Mouse (Mus musculus): ENCODE data around the gene BC067074. TPM values are rescaled to one million over a fixed set of nuclear protein-coding genes. Genes with fewer than 3 reads are reported as not detected.
"Not testable (repeated sequence)": the region's sequence is repeated elsewhere in the genome, so short reads cannot be mapped to it uniquely, and the experiment has no call there.

BC067074 gene
- polyA plus RNA-seq, 1 experiment from 2014 or later: 3.5 TPM

DNA sequence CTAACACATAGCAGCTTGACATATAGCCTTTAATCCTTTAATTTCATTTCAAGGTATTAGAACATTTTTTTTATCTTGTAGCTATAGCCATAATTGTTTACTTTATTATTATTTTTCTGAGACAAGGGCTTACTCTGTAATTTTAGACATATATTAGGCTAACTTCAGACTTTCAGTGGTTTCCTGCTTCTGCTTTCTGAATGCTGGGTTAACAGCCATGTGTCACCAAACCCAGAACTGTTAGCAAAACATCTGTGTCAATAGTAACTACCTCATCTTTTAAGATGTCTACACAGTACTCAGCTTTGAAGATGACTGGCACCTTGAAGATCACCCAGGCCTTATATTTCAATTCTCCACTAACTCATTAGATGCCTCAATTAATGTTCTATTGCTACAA lies 89.8 kb downstream of the BC067074 start:
- H3K9me3 ChIP-seq; H3K27ac ChIP-seq; H3K36me3 ChIP-seq; H3K9ac ChIP-seq; H3K4me1 ChIP-seq; ATAC-seq (ENCODE audit: insufficient read depth, low FRiP score, low read depth); H3K4me2 ChIP-seq; H3K4me3 ChIP-seq (replicated peaks); H3K27me3 ChIP-seq (replicated peaks): not testable (repeated sequence)

DNA sequence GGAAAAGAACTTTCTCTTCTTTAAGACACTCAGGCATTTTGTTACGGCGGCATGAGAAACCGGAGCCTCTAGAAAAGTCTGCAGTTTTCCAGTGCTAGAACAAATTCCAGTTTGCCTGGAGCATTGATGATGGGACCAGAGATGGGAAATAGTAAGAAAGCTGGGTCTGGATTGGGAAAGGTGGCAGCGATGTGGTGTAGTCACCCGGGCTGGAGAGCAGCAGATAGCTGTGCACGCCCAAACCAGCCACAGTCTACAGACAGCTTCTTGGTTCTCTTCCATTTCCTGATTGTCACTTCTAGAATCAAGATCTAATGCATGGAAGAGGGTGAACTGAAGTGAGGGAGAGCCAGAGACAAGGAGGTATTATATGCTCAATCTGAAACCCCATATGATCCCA lies 100.4 kb downstream of the BC067074 start:
- 94% methylated on average over 6 of the region's 6 CpGs for WGBS
- Histone ChIP-seq H3K4me2 (no peak overlapping the region), H3K27me3 (replicated peaks) (no peaks in the 10 kb centered on the region), H3K4me3 (replicated peaks) (no peak overlapping the region), H3K9me3 (no peaks in the 10 kb centered on the region), H3K27ac (no peak overlapping the region), H3K4me1 (no peaks in the 10 kb centered on the region), H3K36me3 (no peaks in the 10 kb centered on the region), H3K9ac (no peak overlapping the region)
- no peak for ATAC-seq (ENCODE audit: insufficient read depth, low FRiP score, low read depth)

DNA sequence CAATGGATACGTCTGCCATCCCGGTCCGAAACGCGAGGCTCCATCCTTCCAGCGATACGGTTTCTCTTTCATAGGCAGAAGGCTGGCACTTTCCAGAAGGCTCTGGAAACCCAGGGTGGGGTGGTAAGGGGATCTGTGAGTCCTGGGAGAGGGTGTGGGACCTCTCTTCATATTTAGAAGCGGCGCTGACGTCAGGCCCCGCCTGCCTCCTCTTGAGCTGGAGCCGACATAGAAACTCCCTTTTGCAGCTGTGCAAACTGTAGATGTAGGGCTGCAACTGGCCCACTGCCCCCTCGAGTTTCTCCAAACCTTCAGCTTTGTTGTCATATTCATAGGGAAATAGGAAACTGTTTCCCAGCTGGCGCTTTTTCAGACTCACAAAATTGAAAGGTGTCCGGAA lies 101.6 kb downstream of the BC067074 start:
- Histone ChIP-seq H3K9ac (no peak overlapping the region), H3K36me3 (no peaks in the 10 kb centered on the region), H3K4me2 (no peak overlapping the region; the same call in 1 of the 2 replicates), H3K27me3 (replicated peaks) (no peaks in the 10 kb centered on the region), H3K4me3 (replicated peaks) (no peak overlapping the region), H3K9me3 (no peaks in the 10 kb centered on the region), H3K4me1 (no peaks in the 10 kb centered on the region), H3K27ac (no peak overlapping the region)
- no peak for ATAC-seq (ENCODE audit: insufficient read depth, low FRiP score, low read depth)
- WGBS: 73% methylated on average over 15 of the region's 15 CpGs

DNA sequence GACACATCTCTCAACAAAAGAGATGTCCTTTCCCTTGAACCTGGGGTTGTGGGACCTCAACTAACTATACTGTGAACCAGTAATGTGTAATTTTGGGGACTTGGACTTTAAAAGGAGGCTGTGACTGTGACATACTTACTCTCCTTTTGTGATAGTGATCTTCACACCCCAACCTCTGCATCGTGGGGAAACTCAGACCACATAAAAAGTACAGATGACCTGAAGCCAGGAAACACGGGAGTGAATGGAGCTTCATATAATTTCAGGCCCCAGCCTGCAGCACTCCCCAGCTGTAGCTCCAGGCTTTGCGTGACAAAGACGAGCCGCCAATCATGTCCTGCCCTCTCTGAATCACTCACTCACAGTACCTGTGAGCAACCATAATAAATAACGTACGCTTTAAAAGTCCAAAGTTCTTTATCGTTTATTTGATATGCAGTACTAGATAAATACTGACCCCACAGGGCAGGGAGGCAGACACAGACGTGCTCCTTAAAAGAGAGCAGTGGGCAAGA lies 104.1 kb downstream of the BC067074 start:
- Histone ChIP-seq H3K4me3 (replicated peaks) (no peak overlapping the region), H3K27me3 (replicated peaks) (no peaks in the 10 kb centered on the region), H3K9ac (no peak overlapping the region), H3K9me3 (no peaks in the 10 kb centered on the region), H3K4me1 (no peaks in the 10 kb centered on the region), H3K27ac (no peak overlapping the region), H3K4me2 (no peak overlapping the region), H3K36me3 (no peaks in the 10 kb centered on the region)
- ATAC-seq (ENCODE audit: insufficient read depth, low FRiP score, low read depth): no peak
- 65% methylated on average over 9 of the region's 9 CpGs for WGBS

DNA sequence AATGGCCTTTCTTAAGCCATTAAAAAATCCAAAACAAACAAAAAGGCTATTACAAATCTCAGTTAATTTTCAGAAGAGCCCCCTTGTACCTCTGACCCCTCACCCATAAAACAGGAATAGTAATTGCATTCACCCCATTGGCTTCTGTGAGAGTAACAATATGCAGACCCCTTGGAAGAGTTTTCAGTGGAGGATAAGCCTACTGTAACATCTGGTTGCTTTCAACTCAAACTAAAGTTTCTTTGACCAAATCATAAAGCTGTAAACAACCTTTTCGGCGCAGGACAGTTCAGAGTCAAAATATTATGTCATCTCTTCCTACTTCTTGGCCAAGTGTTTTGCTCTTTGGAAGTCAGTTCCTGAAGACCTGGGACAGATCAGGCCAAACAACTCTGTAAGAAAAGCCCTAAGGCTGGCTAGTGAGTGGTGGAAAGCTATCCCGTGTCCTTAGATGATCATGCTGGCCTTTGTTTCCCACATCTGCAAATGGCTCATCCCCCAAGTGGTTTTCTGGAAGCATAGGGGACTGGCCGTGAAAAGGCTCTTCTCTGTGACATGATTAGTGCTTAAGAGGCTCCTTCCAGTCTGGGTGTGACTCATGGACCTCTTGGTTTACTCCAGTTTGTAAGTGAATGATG lies 108.5 kb downstream of the BC067074 start:
- no peaks in the 10 kb centered on the region for H3K27me3 ChIP-seq (replicated peaks)
- no peak overlapping the region for H3K9ac ChIP-seq
- H3K4me3 ChIP-seq (replicated peaks): no peak overlapping the region
- H3K4me2 ChIP-seq: no peak overlapping the region
- H3K9me3 ChIP-seq: no peaks in the 10 kb centered on the region
- H3K27ac ChIP-seq: no peak overlapping the region
- H3K36me3 ChIP-seq: no peaks in the 10 kb centered on the region
- no peak for ATAC-seq (ENCODE audit: insufficient read depth, low FRiP score, low read depth)
- peaks cover 6% of the 10 kb centered on the region; the same call in 1 of the 2 replicates for H3K4me1 ChIP-seq
- WGBS: 51% methylated on average over 4 of the region's 4 CpGs

DNA sequence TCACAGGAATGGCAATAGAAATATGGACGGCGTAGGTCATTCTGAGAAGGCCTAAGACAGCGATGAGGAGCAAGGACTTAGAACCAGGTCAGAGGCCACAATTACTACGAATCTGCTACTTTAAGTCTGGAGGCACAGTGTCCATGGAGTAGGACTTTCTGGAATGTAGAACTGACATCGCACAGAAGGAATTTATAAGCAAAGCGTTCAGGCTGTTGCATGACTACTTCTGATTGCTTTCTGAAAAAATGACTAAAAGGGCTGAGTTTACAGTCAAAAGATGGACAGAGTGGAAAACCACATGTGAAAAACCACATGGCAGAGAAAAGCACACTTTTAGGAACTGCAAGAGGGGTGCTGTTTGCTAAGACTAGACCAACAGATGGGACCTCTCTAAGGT lies 110.7 kb downstream of the BC067074 start:
- no peak overlapping the region for H3K4me3 ChIP-seq (replicated peaks)
- no peaks in the 10 kb centered on the region for H3K27me3 ChIP-seq (replicated peaks)
- no peaks in the 10 kb centered on the region for H3K36me3 ChIP-seq
- WGBS: 68% methylated on average over 6 of the region's 6 CpGs
- peaks cover 6% of the 10 kb centered on the region; the same call in 1 of the 2 replicates for H3K4me1 ChIP-seq
- H3K9me3 ChIP-seq: no peaks in the 10 kb centered on the region
- H3K9ac ChIP-seq: no peak overlapping the region
- H3K4me2 ChIP-seq: no peak overlapping the region
- no peak overlapping the region for H3K27ac ChIP-seq
- ATAC-seq (ENCODE audit: insufficient read depth, low FRiP score, low read depth): no peak; the same call in 1 of the 2 replicates

DNA sequence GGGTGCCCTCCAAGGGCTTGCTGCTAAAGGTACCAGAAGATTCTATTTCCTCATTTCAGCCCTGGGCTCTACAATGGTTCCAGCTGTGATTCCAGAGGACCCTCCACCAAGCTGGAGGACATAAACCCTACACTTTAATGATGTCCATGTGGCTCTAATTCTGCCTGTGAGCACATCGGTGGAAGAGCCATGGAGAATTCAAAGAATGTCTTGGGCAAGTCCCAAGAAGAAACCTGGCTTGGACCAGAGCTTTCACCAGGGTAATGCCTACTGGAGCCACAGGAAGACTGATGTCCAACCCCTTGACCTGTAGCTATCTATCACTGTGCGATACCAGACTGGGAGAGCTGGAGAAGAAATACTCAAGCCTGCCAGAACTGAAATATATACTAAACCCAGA lies 111.2 kb downstream of the BC067074 start:
- Histone ChIP-seq H3K27ac (no peak overlapping the region), H3K4me1 (peaks cover 6% of the 10 kb centered on the region; the same call in 1 of the 2 replicates), H3K4me2 (no peak overlapping the region), H3K4me3 (replicated peaks) (no peak overlapping the region), H3K36me3 (no peaks in the 10 kb centered on the region), H3K27me3 (replicated peaks) (no peaks in the 10 kb centered on the region), H3K9ac (no peak overlapping the region), H3K9me3 (no peaks in the 10 kb centered on the region)
- ATAC-seq (ENCODE audit: insufficient read depth, low FRiP score, low read depth): no peak
- 62% methylated on average over 2 of the region's 2 CpGs for WGBS

DNA sequence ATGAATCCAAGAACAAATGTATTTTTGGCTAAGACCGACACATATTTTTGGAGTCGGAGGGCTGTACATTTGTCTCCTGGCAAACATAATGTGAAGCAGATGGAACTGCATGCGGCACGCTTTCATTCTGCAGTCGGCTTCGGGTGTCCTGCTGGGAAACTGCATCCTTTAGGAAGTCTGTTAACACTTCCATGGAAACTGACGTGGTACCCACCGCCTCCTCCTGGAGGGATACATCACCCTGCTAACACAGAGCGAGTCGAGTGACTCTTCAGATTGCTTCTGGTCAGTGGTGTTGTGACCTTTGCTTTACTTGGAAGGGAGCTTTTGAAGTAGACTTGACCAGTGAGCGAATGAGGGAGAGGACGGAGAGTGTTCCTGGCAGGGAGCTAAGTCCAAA lies 117.0 kb downstream of the BC067074 start:
- H3K4me3 ChIP-seq (replicated peaks): no peak overlapping the region
- H3K27me3 ChIP-seq (replicated peaks): no peaks in the 10 kb centered on the region
- no peak for ATAC-seq (ENCODE audit: insufficient read depth, low FRiP score, low read depth)
- H3K4me2 ChIP-seq: no peak overlapping the region
- no peaks in the 10 kb centered on the region for H3K4me1 ChIP-seq
- no peaks in the 10 kb centered on the region for H3K36me3 ChIP-seq
- no peak overlapping the region for H3K9ac ChIP-seq
- no peaks in the 10 kb centered on the region for H3K9me3 ChIP-seq
- H3K27ac ChIP-seq: no peak overlapping the region
- 61% methylated on average over 12 of the region's 12 CpGs for WGBS

DNA sequence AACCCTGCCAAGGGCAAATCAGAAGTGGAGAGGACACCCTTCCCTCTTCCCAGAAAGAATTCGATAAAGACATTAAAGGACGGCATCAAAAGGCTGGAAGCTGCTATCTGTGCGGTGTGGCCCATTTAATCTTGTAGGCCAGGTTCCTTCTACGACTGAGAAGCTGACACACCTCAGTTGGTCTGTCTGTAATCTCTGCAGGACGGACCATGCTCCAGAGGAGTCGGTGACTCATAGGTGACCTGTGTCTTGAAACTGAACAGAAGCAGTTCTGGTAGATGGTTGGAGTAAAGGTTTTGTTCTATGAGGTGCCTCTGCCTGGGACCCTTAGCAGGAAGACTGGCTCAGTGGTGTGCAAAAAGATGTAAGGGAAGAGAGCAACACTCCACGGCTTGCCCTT lies 122.6 kb downstream of the BC067074 start:
- ATAC-seq (ENCODE audit: insufficient read depth, low FRiP score, low read depth): no peak

DNA sequence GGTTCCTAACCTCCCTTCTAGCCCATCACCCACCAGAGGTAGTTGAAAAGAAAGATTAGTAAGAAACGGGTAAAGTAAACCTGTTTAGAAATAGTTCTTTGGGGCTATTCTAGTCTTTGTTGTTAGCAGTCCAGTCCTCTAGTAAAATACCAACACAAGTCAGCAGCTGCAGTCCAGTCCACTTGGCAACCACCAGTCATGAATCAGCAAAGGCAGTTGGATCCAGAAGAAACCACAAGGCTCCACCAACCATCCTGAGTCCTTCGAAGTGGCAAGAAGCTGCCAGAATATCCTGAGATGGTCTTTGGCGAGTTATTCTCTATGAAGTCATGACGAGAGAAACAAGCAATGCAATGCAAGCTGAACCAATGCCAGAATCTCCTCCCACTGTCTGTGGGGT lies 124.0 kb downstream of the BC067074 start:
- no peak overlapping the region for H3K4me2 ChIP-seq
- no peaks in the 10 kb centered on the region for H3K27me3 ChIP-seq (replicated peaks)
- H3K9me3 ChIP-seq: no peaks in the 10 kb centered on the region; the same call in 1 of the 2 replicates
- no peak overlapping the region for H3K4me3 ChIP-seq (replicated peaks)
- ATAC-seq (ENCODE audit: insufficient read depth, low FRiP score, low read depth): no peak
- no peak overlapping the region for H3K9ac ChIP-seq
- H3K36me3 ChIP-seq: no peaks in the 10 kb centered on the region
- H3K4me1 ChIP-seq: peaks cover 7% of the 10 kb centered on the region
- no peak overlapping the region for H3K27ac ChIP-seq
- 92% methylated on average over 4 of the region's 4 CpGs for WGBS

More for the DNA sequence above, 122.6 kb downstream of the BC067074 start:
- H3K36me3 ChIP-seq: no peaks in the 10 kb centered on the region
- 76% methylated on average over 7 of the region's 7 CpGs for WGBS
- H3K9me3 ChIP-seq: no peaks in the 10 kb centered on the region; the same call in 1 of the 2 replicates
- H3K27ac ChIP-seq: no peak overlapping the region
- H3K9ac ChIP-seq: no peak overlapping the region
- no peak overlapping the region for H3K4me2 ChIP-seq
- H3K4me1 ChIP-seq: peaks cover 7% of the 10 kb centered on the region
- H3K27me3 ChIP-seq (replicated peaks): no peaks in the 10 kb centered on the region
- no peak overlapping the region for H3K4me3 ChIP-seq (replicated peaks)

DNA sequence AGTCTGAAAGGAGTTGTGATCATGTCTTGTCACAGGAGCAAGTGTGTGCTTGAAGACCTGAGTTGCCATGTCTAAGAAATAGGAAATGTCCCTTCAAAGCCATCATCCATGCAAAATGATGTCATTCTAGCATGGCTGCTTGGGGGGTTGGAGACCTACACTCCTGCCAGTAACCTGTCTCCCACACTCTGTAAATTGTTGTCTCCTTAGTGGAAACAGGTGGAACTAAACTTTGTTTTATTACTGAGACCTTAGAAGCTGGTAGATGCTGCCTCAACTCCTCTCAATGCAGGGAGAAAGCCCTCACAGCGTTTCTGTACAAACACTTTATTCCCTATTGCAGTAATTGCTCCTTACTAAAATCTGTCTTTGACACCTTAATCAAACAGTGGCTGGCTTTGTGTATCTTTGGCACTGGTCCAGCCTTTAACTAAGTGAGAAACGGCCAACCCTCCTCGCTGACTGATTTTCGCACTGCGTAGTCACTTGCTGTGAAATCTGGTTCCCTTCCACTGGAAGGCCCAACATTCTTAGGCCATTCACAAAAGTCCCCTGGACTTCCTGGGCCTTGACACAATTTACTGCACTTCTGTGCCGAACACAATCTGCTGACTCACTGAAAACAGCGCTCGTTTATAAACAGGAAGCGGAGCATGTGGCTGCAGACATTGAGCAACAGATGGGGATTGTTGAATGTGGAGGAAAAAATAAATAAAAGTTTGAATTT lies 125.0 kb downstream of the BC067074 start:
- ATAC-seq (ENCODE audit: insufficient read depth, low FRiP score, low read depth): peak; percentile 61; the same call in 1 of the 2 replicates

DNA sequence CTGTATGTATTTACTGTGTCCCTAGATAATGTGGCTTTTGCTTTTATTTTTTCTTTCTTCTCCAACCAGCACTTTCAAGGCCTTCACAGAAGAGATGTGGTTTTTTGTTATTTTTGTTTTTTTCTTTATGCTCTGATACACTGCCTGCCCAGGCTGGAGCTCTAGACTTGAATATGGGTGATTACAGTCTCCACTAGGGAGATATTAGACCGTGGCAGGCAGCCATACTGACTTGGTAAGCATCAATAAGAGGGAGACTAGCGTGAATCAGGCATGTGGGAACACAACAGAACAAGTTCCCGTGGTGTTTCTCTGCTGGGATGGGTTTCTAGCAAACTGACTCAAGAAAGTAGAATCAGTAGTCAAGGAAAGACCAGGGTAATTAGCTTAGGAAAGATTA lies 125.7 kb downstream of the BC067074 start:
- no peaks in the 10 kb centered on the region for H3K27me3 ChIP-seq (replicated peaks)
- H3K36me3 ChIP-seq: no peaks in the 10 kb centered on the region
- H3K4me1 ChIP-seq: peaks cover 7% of the 10 kb centered on the region
- H3K9ac ChIP-seq: no peak overlapping the region
- 71% methylated on average over 3 of the region's 3 CpGs for WGBS
- H3K4me3 ChIP-seq (replicated peaks): no peak overlapping the region
- H3K9me3 ChIP-seq: no peaks in the 10 kb centered on the region; the same call in 1 of the 2 replicates
- H3K4me2 ChIP-seq: no peak overlapping the region
- peak overlapping the region; percentile 64; the same call in 1 of the 2 replicates for H3K27ac ChIP-seq
- no peak for ATAC-seq (ENCODE audit: insufficient read depth, low FRiP score, low read depth)

More for the DNA sequence above, 125.0 kb downstream of the BC067074 start:
- 14% methylated on average over 9 of the region's 9 CpGs for WGBS
- Histone ChIP-seq H3K9ac (no peak overlapping the region), H3K27ac (peak overlapping the region; percentile 64), H3K27me3 (replicated peaks) (no peaks in the 10 kb centered on the region), H3K4me1 (peaks cover 7% of the 10 kb centered on the region), H3K4me2 (peak overlapping the region; percentile 2; the same call in 1 of the 2 replicates), H3K36me3 (no peaks in the 10 kb centered on the region), H3K4me3 (replicated peaks) (no peak overlapping the region), H3K9me3 (no peaks in the 10 kb centered on the region; the same call in 1 of the 2 replicates)

All from stomach, embryonic 15.5 days (tissue).